14 mouse cellular contexts compared by ENCODE assay signal in genomic region chr17:50170935-50171545, GRCm38 (mm10). TPM values are rescaled to one million over a fixed set of nuclear protein-coding genes. Genes with fewer than 3 reads are reported as not detected.
DNase-seq lines count a peak whose midpoint lies in the region; ATAC-seq and TF ChIP-seq lines count a peak whose summit lies in the region.
"Had no signal": no experiment of that assay in that cellular context is flagged by ENCODE, and none has a peak within 500 bp of the region (broad histone marks: within the 10 kb centered on the region; RNA-seq: fewer than 3 reads in every experiment).

No protein-coding gene starts in this region.

- H3K36me3 ChIP-seq in heart, postnatal 0 days (replicated peaks; ENCODE audit: control insufficient read depth, insufficient read depth, low read length) = peaks cover 31% of the 10 kb centered on the region
- H3K36me3 ChIP-seq in stomach, postnatal 0 days (ENCODE audit: control insufficient read depth, insufficient read depth, low read length) = no peaks in the 10 kb centered on the region
- H3K36me3 ChIP-seq: hindbrain, embryonic 10.5 days; midbrain, embryonic 10.5 days had no signal

- peak; percentile 9 for DNase-seq in embryo, embryonic 10 days (ENCODE audit: low spot score)
- DNase-seq in embryo, embryonic 11 days = no peak
- DNase-seq in heart, postnatal 0 days (ENCODE audit: low spot score) = no peak
- DNase-seq in heart, postnatal 4 days = no peak
- DNase-seq in thymus, postnatal 0 days (ENCODE audit: low spot score) = peak; percentile 22
- no peak for DNase-seq in thymus, postnatal 25 days
- DNase-seq in stomach, postnatal 0 days (ENCODE audit: low spot score) = no peak
- no peak for DNase-seq in left cerebral cortex, adult 9 months (ENCODE audit: low spot score in 2 of 2)
- DNase-seq: adrenal gland, postnatal 25 days; cerebellum, postnatal 25 days; kidney, adult 9 months had no signal

- no peaks in the 10 kb centered on the region for H3K27me3 ChIP-seq in heart, postnatal 0 days (ENCODE audit: control insufficient read depth, insufficient read depth, low read length)
- no peaks in the 10 kb centered on the region for H3K27me3 ChIP-seq in stomach, postnatal 0 days (ENCODE audit: control insufficient read depth, insufficient read depth, low read length)

- H3K4me3 ChIP-seq in heart, postnatal 0 days (ENCODE audit: low read depth, low read length) = no peak overlapping the region
- H3K4me3 ChIP-seq in stomach, postnatal 0 days (ENCODE audit: low read depth, low read length) = no peak overlapping the region
- H3K4me3 ChIP-seq: hindbrain, embryonic 10.5 days; midbrain, embryonic 10.5 days had no signal

- peaks cover 23% of the 10 kb centered on the region for H3K4me1 ChIP-seq in heart, postnatal 0 days (ENCODE audit: control insufficient read depth, insufficient read depth)
- no peaks in the 10 kb centered on the region for H3K4me1 ChIP-seq in stomach, postnatal 0 days (replicated peaks; ENCODE audit: control insufficient read depth, insufficient read depth)

- H3K27ac ChIP-seq in heart, postnatal 0 days (ENCODE audit: low read depth) = peak overlapping the region; percentile 48; the same call in 1 of the 2 replicates
- H3K27ac ChIP-seq in stomach, postnatal 0 days (replicated peaks) = 0 out of 2 replicates have a peak overlapping the region, but pooled peaks have one; percentile 24
- H3K27ac ChIP-seq: hindbrain, embryonic 10.5 days; liver, embryonic 14.5 days; midbrain, embryonic 10.5 days had no signal

- H3K9ac ChIP-seq in heart, postnatal 0 days (replicated peaks; ENCODE audit: low read depth, low read length) = no peak overlapping the region
- no peak overlapping the region for H3K9ac ChIP-seq in stomach, postnatal 0 days (ENCODE audit: low read length)
- H3K9ac ChIP-seq: liver, embryonic 14.5 days had no signal

- H3K4me2 ChIP-seq in heart, postnatal 0 days (ENCODE audit: low read depth, low read length) = peak overlapping the region; percentile 24
- no peak overlapping the region for H3K4me2 ChIP-seq in stomach, postnatal 0 days (replicated peaks; ENCODE audit: low read depth)

- ATAC-seq in heart, postnatal 0 days (ENCODE audit: insufficient read depth, low read depth) = peak; percentile 28; the same call in 1 of the 2 replicates
- ATAC-seq in stomach, postnatal 0 days (ENCODE audit: low FRiP score, low TSS enrichment) = no peak

- no peaks in the 10 kb centered on the region for H3K9me3 ChIP-seq in heart, postnatal 0 days (replicated peaks; ENCODE audit: control insufficient read depth, low read length)
- H3K9me3 ChIP-seq in stomach, postnatal 0 days (ENCODE audit: control insufficient read depth, low read length) = no peaks in the 10 kb centered on the region

- TF ChIP-seq EP300 in heart, postnatal 0 days (IDR thresholded peaks at IDR 0.05; ENCODE audit: low read depth) = no peak
- TF ChIP-seq EP300 in stomach, postnatal 0 days (optimal IDR thresholded peaks at IDR 0.05) = no peak

- no peak for TF ChIP-seq CTCF in heart, postnatal 0 days (IDR thresholded peaks at IDR 0.05; ENCODE audit: low read depth)
- no peak for TF ChIP-seq CTCF in stomach, postnatal 0 days (IDR thresholded peaks at IDR 0.05; ENCODE audit: low read depth)

- 31% methylated on average over 6 of the region's 6 CpGs for WGBS in heart, postnatal 0 days
- 52% methylated on average over 5 of the region's 6 CpGs for WGBS in stomach, postnatal 0 days

RNA-seq across cellular contexts. Expression of gene Rftn1, which starts 19.4 kb away (rescaled TPM):
- total RNA-seq in heart, postnatal 0 days (2014; rRNA removed; ENCODE audit: low replicate concordance) = 54.8 and 59.5 TPM in 2 replicates
- polyA plus RNA-seq in heart, postnatal 0 days (2015; fragmentation: Nextera tagmentation; extraction: Ambion mirVana) = 32.9 and 36.5 TPM in 2 replicates
- 10 to 100 TPM; 70.3 to 80.9 TPM for total RNA-seq in heart, postnatal 4 days (2021)
- polyA plus RNA-seq in thymus, postnatal 0 days (2015; fragmentation: Nextera tagmentation; extraction: Ambion mirVana) = 66.5 and 66.6 TPM in 2 replicates
- polyA plus RNA-seq in stomach, postnatal 0 days (2015; fragmentation: Nextera tagmentation; extraction: Ambion mirVana) = 7.0 and 7.1 TPM in 2 replicates

Comparison
In these comparisons a context has a peak if more than half of its experiments do, and no peak if none do; other contexts are left out.
1. DNase-seq: peak in embryo, embryonic 10 days (single experiment) and thymus, postnatal 0 days (single experiment); none in embryo, embryonic 11 days (single experiment), heart, postnatal 0 days (single experiment), heart, postnatal 4 days (single experiment), thymus, postnatal 25 days (single experiment), stomach, postnatal 0 days (single experiment) and left cerebral cortex, adult 9 months (0 of 2).